Mouse (Mus musculus): Measurements from ENCODE around the gene Cptp. TPM values are rescaled to one million over a fixed set of nuclear protein-coding genes. Genes with fewer than 3 reads are reported as not detected.

The Cptp gene
- polyA plus RNA-seq, 1 experiment from 2014 or later: 18.6 TPM

DNA sequence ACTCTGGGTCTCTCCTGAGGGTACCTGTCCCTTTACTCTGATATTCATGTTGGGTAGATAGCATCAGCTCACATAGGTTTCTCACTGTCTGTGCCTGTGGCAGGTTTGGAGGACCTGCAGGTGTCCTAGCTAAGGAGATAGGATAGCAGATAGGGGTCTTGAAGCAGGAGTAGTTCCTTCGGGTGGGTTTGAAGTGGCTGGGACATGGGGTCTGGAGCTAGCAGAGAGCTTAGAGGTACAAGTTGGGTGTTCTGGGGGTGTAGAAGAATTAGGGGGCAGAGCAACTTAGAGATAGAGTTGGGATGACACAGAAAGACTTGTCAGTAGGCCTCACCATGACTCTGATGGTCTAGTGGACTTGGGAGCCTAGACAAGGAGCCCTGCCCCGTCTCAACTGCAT is 19.8 kb downstream of the Cptp start:
- no peaks in the 10 kb centered on the region for H3K27me3 ChIP-seq (replicated peaks; ENCODE audit: low read depth, poor library complexity, severe bottlenecking)
- peaks cover 33% of the 10 kb centered on the region for H3K4me1 ChIP-seq
- no peak for DNase-seq (ENCODE audit: low spot score)
- no peaks in the 10 kb centered on the region for H3K9me3 ChIP-seq
- H3K4me3 ChIP-seq: no peak overlapping the region; the same call in 1 of the 2 replicates
- WGBS: 89% methylated on average over 2 of the region's 2 CpGs
- H3K36me3 ChIP-seq (replicated peaks): peaks cover 21% of the 10 kb centered on the region
- no peak overlapping the region for H3K27ac ChIP-seq (replicated peaks)

DNA sequence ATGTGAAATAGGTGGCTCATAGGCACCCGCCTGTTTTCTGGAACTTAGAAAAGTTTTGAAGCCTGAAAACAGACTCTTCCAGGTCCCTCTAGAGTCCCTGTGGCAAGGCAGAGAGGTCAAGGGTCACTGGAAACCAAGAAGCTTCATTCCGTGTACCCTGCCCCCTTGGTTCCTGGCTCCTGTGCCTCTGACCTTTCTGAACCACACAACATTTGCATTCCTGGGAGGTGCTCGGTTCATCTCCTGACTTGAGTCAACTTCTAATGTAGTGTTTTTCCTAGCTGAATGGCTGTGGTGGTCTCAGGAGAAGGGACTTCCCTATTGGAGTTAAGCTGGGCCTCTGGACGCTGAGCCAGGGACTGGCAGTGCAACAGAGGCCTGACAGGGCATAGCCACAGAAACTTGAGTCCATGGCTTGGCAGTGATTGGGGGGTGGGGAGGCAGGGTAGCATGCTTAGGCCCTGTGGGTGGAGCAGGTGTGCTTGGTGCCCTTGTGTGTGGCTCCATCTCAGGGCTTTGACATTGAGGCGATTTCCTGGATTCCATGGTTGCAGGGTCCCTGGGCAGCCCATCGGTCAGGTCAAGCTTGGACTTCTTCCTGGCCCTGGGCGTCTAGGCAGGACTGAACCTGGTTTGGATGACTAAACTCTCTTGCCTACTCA is 20.7 kb downstream of the Cptp start:
- 51% methylated on average over 7 of the region's 7 CpGs for WGBS

DNA sequence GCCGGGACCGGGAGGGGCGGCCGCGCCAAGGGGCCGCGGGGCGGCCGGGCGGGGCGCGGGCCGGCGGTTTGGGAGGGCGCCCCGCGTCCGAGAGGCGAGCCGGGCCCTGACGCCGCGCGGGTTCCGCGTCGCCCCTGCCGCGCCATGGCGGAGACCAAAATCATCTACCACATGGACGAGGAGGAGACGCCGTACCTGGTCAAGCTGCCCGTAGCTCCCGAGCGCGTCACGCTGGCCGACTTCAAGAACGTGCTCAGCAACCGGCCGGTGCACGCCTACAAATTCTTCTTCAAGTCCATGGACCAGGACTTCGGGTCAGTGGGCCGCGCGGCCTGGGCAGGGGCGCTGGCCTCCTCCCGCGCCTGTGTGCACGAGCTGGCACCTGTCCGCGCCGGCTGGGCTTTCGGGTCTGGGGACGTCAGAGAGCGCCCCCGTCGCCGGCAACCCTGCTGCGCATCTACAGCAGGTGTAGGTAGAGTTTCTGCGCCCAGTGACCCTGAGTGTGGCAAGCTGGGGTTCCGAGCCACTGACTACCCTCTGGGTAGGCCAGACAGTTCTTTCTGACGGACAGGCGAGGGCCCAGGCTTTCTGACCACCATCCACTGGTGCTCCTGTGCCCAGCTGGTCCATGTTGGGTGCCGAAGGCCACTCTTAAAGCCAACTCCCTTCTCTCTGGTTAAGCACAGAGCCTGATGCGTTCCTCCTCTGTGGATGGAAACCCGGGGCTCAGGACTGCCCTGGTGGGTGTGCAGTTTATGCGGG is 21.5 kb downstream of the Cptp start:
- peak; percentile 69 for DNase-seq (ENCODE audit: low spot score)
- WGBS: 2% methylated on average over 69 of the region's 69 CpGs
- Histone ChIP-seq H3K36me3 (replicated peaks) (peaks cover 18% of the 10 kb centered on the region), H3K4me1 (peaks cover 33% of the 10 kb centered on the region), H3K9me3 (no peaks in the 10 kb centered on the region), H3K4me3 (peak overlapping the region; percentile 87), H3K27me3 (replicated peaks; ENCODE audit: low read depth, poor library complexity, severe bottlenecking) (peaks cover 6% of the 10 kb centered on the region), H3K27ac (replicated peaks) (peak overlapping the region; percentile 83)

More for the DNA sequence above, 20.7 kb downstream of the Cptp start:
- no peak for DNase-seq (ENCODE audit: low spot score)
- peaks cover 33% of the 10 kb centered on the region for H3K4me1 ChIP-seq
- H3K4me3 ChIP-seq: peak overlapping the region; percentile 87
- no peaks in the 10 kb centered on the region for H3K9me3 ChIP-seq
- peak overlapping the region; percentile 83; the same call in 1 of the 2 replicates for H3K27ac ChIP-seq (replicated peaks)
- no peaks in the 10 kb centered on the region for H3K27me3 ChIP-seq (replicated peaks; ENCODE audit: low read depth, poor library complexity, severe bottlenecking)
- H3K36me3 ChIP-seq (replicated peaks): peaks cover 18% of the 10 kb centered on the region

DNA sequence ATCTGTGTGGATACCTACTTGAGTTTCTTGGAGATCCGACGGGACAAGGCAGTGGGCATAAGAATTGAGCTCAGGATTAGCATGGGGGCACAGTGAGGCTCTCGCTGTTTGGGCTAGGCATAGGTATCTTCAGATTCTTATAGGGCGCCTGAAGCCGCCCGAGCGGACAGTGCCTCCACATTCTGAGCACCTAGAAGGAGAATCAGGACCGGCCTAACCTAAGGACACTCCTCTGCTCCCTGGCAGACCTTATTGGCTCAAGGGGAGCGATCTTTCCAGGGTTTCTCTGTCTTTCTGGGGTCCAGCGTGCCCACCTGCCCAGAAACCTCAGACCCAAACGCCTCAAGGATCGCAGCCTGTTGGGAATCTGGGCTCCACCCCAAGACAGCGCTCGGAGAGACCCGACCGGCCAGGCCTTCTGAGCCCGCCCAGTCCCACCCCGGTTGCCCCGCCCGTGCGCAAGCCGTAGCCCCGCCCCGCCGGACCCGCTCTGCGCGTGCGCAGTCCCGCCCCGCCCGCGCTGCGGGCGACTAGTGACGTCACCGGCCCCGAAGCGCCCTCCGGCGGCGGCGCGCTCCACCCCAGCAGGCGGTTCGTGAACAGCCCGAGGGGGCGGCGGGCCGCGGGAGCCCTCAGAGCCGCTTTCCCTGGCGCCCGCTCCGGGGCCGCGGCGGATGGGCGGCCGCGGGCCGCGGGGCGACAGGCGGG is 22.2 kb downstream of the Cptp start, which contains the start of gene Dvl1:
Gene Dvl1, plus strand, starts transcription at position 532 of the 708 bp plus-strand sequence.
- peak; percentile 97 for DNase-seq (ENCODE audit: low spot score)
- H3K4me3 ChIP-seq: peak within 1 kb of the TSS; percentile 87
- 3% methylated on average over 65 of the region's 65 CpGs for WGBS
- peaks cover 33% of the 10 kb centered on the region for H3K4me1 ChIP-seq
- H3K27me3 ChIP-seq (replicated peaks; ENCODE audit: low read depth, poor library complexity, severe bottlenecking): peaks cover 14% of the 10 kb centered on the region
- peak within 1 kb of the TSS; percentile 83 for H3K27ac ChIP-seq (replicated peaks)
- H3K9me3 ChIP-seq: no peaks in the 10 kb centered on the region
- H3K36me3 ChIP-seq (replicated peaks): peaks cover 22% of the 10 kb centered on the region

DNA sequence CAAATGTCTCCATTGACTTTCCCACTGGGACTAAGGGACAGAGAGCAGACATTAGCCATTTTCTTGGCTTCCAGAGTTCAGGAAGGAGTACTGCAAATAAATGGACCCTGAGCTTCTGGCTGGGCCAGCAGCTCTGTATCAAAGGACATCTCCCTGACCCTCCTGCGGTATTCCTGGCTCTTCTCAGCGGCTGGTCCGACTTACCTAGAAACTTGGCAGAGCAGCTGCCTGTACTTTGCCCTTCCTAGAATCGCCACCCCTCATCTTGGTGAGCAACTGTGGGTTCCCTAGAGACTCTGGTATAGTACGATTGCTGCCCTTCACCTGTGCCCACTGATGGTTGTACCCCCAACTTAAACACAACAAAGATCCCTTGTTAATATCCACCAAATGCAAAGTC is 26.0 kb downstream of the Cptp start:
- 91% methylated on average over 5 of the region's 5 CpGs for WGBS
- H3K4me1 ChIP-seq: peaks cover 51% of the 10 kb centered on the region

DNA sequence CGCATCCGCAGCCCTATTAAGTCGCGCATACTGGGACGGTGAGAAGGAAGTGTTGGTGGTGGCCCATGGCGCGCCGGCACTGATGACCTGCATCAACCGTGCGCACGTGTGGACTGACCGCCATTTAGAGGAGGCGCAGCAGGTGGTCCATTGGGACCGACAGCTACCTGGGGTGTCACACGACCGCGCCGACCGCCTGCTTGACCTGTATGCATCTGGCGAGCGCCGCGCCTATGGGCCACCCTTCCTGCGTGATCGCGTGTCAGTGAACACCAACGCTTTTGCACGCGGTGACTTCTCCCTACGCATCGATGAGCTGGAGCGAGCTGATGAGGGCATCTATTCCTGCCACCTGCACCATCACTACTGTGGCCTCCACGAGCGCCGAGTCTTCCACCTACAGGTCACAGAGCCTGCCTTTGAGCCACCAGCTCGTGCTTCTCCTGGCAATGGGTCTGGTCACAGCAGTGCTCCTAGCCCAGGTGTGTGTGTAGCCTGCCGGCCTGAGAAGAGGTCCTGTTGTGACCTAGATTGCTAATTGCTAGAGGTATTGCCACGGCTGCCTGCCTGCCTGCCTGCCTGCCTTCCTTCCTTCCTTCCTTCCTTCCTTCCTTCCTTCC is 27.5 kb downstream of the Cptp start:
- WGBS: 38% methylated on average over 38 of the region's 38 CpGs
- peaks cover 28% of the 10 kb centered on the region for H3K27me3 ChIP-seq (replicated peaks; ENCODE audit: low read depth, poor library complexity, severe bottlenecking)
- peak overlapping the region; percentile 59 for H3K4me3 ChIP-seq
- peaks cover 48% of the 10 kb centered on the region for H3K4me1 ChIP-seq
- DNase-seq (ENCODE audit: low spot score): no peak
- H3K27ac ChIP-seq (replicated peaks): no peak overlapping the region
- H3K9me3 ChIP-seq: no peaks in the 10 kb centered on the region
- peaks cover 26% of the 10 kb centered on the region for H3K36me3 ChIP-seq (replicated peaks)

More for the DNA sequence above, 26.0 kb downstream of the Cptp start:
- peaks cover 26% of the 10 kb centered on the region for H3K36me3 ChIP-seq (replicated peaks)
- DNase-seq (ENCODE audit: low spot score): no peak
- peaks cover 28% of the 10 kb centered on the region for H3K27me3 ChIP-seq (replicated peaks; ENCODE audit: low read depth, poor library complexity, severe bottlenecking)
- H3K27ac ChIP-seq (replicated peaks): no peak overlapping the region
- no peaks in the 10 kb centered on the region for H3K9me3 ChIP-seq
- no peak overlapping the region for H3K4me3 ChIP-seq

DNA sequence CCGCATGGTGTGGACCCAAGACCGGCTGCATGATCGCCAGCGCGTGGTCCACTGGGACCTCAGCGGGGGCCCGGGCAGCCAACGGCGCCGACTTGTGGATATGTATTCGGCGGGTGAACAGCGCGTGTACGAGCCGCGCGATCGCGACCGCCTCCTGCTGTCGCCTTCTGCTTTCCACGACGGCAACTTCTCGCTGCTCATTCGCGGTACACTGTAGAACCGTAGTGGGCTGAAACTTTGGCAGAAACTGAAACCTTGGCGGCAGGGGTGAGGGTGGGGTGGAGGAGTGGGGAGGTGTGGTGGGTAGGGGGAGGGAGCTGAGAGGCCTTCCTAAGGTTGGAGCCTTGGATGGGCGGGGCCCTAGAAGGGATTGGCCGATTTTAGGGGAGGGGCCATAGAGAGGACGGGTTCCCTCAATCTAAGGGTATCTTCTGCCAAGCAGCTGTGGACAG is 28.2 kb downstream of the Cptp start:
- Histone ChIP-seq H3K27ac (replicated peaks) (peak overlapping the region; percentile 63), H3K4me3 (peak overlapping the region; percentile 59), H3K36me3 (replicated peaks) (peaks cover 26% of the 10 kb centered on the region), H3K9me3 (no peaks in the 10 kb centered on the region), H3K4me1 (peaks cover 42% of the 10 kb centered on the region), H3K27me3 (replicated peaks; ENCODE audit: low read depth, poor library complexity, severe bottlenecking) (peaks cover 28% of the 10 kb centered on the region)
- under 1% methylated on average over 32 of the region's 32 CpGs for WGBS
- DNase-seq (ENCODE audit: low spot score): peak; percentile 64

DNA sequence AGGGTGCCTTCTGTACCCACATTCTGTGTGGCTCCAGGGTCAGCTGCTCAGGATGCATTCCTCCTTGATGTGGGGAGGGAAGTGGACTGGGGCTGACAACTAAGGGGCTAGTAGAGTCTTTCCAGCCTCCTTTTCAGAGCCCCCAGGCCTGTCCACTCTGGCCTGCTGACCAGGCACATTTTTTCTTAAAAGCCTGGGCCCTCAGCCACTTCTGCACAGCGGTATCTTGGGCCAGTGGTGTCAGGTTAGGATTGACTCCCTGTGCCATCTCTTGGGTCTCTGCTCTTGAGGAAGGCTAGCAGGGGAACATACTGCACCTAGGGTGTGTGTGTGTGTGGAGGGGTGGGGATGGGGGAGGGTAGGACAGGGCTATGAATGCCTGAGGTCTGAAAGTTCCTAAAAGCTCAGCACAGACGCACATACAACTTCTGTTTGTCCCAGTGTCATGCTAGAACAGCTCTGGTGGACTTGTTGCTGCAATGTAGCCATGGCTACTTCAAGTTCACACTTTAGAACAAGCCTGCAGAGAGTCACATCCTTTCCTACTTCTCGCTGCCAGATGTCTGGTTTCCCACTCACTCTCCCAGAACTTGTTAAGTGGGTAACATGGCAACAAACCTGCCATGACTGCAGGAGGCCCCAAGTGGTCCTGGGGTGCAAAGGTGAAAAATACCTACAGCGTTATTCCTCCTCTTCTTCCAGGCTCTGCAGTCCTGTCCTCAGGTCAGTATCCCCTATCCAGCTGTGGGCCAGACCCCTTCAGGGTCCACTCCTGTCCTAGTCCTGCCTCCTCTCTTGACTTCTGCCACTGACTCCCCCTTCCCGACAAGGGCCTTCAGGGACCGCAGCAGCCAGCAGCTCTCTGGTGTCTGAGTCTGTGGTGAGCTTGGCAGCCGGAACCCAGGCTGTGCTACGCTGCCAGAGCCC is 28.9 kb downstream of the Cptp start:
- 6% methylated on average over 8 of the region's 8 CpGs for WGBS
- peak overlapping the region; percentile 89 for H3K27ac ChIP-seq (replicated peaks)
- peak overlapping the region; percentile 59 for H3K4me3 ChIP-seq

DNA sequence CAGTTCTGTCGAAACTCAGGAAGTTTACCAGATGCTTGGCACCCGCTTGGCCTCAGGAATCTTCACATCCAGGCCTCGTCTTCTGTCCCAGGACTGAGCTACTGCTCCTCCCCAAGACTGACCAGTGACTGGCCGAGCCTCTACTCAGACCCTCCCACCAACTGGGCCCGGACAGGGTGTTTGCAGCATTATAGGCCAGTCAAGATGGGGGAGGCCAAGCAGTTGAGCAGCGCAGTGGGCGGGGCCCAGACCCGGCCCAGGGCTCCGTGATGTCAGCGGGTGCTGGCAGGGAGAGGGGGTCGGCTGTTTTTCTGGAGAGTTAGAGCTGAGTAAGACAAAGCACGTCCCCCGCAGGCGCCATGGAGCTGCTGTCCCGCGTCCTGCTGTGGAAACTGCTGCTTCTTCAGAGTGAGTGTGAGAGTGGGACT is 29.7 kb downstream of the Cptp start, which contains the start of gene Mxra8:
Gene Mxra8, plus strand, starts transcription at position 198 of the 428 bp plus-strand sequence.
- DNase-seq (ENCODE audit: low spot score): peak; percentile 92
- Histone ChIP-seq H3K27me3 (replicated peaks; ENCODE audit: low read depth, poor library complexity, severe bottlenecking) (peaks cover 28% of the 10 kb centered on the region), H3K27ac (replicated peaks) (peak within 1 kb of the TSS; percentile 89), H3K36me3 (replicated peaks) (peaks cover 34% of the 10 kb centered on the region), H3K9me3 (no peaks in the 10 kb centered on the region), H3K4me1 (peaks cover 42% of the 10 kb centered on the region), H3K4me3 (peak within 1 kb of the TSS; percentile 59)
- 2% methylated on average over 16 of the region's 16 CpGs for WGBS

More for the DNA sequence above, 28.9 kb downstream of the Cptp start:
- Histone ChIP-seq H3K4me1 (peaks cover 42% of the 10 kb centered on the region), H3K9me3 (no peaks in the 10 kb centered on the region), H3K27me3 (replicated peaks; ENCODE audit: low read depth, poor library complexity, severe bottlenecking) (peaks cover 28% of the 10 kb centered on the region), H3K36me3 (replicated peaks) (peaks cover 27% of the 10 kb centered on the region)
- no peak for DNase-seq (ENCODE audit: low spot score)

DNA sequence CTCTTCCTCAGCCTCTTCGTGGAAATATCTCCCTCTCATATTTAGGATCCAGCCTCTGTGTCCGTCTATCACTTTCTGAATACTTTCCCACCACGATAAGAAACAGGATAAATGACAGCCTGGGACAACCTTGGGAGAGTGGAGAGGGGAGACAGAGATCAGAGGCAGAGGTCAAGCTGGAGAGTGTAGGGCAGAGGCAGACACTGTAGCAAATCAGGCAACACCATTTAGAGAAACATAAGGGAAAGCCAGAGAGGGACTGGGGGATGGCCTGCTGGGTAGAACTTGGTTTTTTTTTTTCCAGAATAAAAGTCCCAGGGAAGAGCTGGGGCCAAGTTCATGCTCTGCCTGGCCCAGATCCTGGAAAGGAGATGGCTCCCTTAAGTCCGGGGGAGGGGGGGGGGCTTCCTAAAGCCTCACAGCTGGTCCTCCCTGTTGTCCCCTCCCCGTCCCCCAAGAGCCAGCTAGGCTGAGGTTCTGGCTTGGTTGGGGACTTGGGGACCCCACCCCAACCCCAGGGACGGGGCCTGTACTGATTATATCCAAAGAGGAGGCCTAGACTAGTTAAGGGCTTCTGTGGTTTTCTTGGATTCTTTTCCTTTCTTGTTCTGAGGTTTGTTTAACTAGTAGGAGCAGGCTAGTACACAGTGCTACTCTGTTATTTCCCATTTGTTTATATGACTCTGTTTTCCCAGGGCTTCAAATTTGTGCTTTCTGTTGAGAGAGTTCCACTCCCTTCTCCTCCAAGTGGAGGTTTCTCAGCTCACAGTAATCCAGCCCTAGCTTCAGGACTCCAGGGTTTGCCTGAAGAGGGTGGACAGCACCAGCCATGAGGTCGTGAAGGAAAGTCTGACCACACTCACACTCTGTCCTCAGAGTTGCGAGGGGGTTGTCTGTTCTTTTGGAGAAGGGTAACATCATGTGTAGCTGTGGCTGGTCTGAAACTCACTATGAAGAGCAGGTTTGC is 30.8 kb downstream of the Cptp start:
- Histone ChIP-seq H3K27ac (replicated peaks) (peak overlapping the region; percentile 89), H3K9me3 (no peaks in the 10 kb centered on the region), H3K4me1 (peaks cover 50% of the 10 kb centered on the region), H3K4me3 (peak overlapping the region; percentile 59; the same call in 1 of the 2 replicates), H3K36me3 (replicated peaks) (peaks cover 30% of the 10 kb centered on the region), H3K27me3 (replicated peaks; ENCODE audit: low read depth, poor library complexity, severe bottlenecking) (peaks cover 27% of the 10 kb centered on the region)
- WGBS: 58% methylated on average over 8 of the region's 8 CpGs
- no peak for DNase-seq (ENCODE audit: low spot score)

All from embryonic facial prominence, embryonic 10.5 days (tissue).